Mouse (Mus musculus) urinary bladder, adult 2 months (tissue): Measurements from ENCODE around the gene Nrg4. TPM values are rescaled to one million over a fixed set of nuclear protein-coding genes. Genes with fewer than 3 reads are reported as not detected.
"Not testable (repeated sequence)": the region's sequence is repeated elsewhere in the genome, so short reads cannot be mapped to it uniquely, and the experiment has no call there.

Experiments used
- DNase-seq: peaks from one replicate; pipeline ENCODE4 v3.0.0; 2022; ENCODE audit warnings: low spot score
- polyA plus RNA-seq: library from polyadenylated mRNA; depleted of rRNA; stranded (reverse); fragments of >200 nt; gene quantifications from 2 replicates; pipeline ENCODE4 v1.2.3, GENCODE M21; 2012

The Nrg4 gene
- polyA plus RNA-seq, 1 experiment = 2.8 TPM

DNA sequence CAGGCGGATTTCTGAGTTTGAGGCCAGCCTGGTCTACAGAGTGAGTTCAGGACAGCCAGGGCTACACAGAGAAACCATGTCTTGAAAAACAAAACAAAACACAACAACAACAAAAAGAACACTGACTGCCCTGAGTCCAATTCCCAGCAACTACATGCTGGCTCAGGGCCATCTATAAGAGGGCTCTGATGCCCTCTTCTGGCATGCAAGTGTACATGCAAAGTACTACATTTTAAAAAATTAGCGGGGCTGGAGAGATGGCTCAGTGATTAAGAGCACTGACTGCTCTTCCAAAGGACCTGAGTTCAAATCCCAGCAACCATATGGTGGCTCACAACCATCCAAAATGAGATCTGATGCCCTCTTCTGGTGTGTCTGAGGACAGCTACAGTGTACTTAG lies 74.5 kb downstream of the Nrg4 start:
- DNase-seq = not testable (repeated sequence)

DNA sequence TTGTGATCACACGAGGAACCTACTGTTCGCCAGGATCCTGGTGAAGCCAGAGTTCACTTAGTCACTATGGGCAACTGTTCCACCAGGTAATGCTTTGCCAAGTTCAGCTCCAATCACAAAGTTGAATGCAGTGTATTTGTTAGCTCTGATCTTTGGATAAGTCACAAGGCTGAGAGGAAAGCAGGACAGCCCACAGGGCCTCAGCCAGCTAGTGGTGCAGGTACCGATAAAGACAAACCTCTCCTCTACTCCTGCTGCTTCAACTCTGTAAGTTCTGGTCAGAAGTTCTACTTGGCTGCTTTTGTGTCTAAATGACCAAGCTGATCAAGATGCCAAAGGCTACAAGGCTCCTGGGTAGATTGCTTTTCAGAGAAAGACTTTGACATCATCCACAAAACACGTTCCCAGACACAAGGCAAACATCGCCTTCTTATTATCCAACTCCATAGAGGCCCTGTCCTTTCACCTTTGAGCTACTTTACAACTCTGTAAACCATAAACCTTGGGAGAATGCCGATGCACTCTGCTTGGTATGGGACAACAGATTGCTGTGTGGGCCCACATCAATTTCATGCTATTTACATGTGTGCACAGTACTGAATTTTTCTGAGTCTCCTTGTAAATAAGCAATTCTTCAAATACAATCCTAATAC lies 75.9 kb downstream of the Nrg4 start:
- no peak for DNase-seq

DNA sequence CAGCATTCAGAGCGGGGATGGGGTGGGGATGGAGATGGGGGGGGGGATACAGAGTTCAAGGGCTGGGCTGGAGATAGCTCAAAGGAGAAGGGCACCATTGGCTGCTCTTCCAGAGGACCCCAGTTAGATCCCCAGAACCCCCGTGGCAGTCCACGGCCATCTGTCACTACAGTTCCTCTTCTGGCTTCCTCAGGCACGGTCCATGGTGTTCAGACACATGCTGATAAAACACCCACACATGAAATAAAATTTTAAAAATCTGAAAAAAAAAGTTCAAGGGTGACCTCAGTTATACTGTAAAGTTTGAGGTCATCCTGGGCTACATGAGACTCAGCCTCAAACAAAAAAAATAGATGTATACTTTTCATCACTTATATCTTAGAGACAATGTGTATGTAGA lies 78.2 kb downstream of the Nrg4 start:
- no peak for DNase-seq

DNA sequence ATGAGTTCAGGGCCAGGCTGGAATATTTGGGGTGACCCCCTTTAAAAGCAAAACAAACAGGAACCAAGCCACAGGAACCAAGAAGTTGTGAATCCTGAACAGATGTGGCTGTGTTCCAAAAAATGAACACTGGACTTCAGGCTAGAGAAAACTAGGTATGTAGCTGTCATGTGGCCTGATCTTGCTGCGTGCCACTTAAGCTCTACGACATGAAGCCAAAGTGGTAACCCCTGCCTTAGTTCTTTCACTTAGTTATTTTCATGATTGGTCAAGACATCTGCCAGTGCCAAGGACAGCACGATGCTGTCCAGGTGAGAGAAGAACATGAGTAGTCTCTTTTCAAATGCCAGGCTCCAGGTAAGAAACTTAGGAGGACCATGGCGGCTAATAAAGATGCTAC lies 79.7 kb downstream of the Nrg4 start:
- DNase-seq = no peak

DNA sequence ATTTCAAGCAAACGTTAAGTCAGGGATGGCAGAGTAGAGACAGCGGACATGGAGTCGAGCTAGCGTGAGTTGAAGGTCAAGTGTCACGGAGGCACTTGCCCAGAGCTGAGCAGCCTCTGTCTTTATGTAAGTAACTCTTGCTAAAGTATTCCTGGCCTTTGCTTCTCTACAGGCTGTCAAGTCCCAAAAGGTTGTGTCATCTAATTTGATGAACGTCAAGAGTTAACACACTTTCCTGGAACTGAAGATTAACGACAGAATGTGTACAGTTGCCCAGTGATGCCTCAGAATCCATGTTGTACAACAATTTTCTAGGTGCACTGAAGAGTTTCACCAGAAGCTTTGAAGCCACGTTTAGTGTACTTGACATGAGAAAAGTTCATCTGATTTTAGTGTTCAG lies 80.2 kb downstream of the Nrg4 start:
- no peak for DNase-seq

DNA sequence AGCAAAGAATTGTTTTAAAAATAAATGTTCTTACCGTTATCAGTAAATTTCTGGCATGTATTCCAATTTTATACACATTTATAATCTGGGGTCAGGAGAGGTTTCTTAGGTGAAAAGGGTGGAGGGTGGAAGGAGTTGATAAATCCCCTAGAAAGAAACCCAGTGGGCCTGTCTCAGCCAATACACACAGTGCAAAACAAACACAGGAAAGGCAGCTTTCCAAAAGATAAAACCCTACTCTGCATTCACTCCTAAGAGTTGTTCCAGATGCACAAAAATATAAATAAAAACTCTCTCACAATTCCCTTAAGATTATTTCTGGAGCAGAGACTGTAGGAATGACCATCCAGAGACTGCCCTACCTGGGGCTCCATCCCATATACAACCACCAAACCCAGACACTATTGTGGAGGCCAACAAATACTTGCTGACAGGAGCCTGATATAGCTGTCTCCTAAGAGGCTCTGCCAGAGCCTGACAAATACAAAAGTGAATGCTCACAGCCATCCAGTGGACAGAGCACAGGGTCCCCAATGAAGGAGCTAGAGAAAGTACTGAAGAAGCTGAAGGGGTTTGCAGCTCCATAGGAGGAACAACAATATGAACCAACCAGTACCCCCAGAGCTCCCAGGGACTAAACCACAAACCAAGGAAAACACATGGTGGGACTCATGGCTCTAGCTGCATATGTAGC lies 81.4 kb downstream of the Nrg4 start:
- DNase-seq = not testable (repeated sequence)

DNA sequence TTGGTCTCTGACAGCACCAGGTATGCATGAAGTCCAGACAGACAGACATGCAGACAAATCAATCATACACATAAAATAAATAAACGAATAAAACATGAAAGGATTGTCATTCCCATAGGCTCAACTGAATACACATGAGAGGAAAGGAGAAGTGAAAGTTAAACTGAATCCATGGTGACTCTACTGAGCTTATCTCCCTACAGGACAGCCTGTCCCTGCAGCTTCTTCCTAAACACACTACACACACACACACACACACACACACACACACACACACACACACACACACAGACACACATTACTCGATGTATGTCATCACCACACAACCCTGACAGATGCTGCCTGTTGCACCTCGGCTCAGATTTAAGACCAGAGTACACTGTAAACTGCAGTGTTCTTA lies 82.6 kb downstream of the Nrg4 start:
- no peak for DNase-seq

DNA sequence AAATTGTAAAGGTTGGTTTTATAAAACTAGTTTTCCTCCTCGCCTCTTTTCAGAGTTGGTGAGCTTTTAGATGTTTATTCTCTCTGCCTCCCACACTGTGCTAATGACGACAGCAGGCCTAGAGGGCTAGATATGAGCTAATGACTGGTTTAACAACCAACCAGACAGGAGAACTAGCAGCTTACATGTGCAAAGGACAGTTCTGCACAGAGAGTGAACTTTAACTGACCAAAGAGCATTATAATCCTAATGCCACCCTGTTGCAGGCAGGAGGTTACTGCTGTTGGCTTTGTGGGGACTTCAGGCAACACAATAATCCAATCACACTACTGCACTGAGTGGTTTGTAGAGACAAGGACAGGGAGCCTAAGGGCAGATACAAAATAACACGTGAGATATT lies 83.4 kb downstream of the Nrg4 start:
- no peak for DNase-seq

DNA sequence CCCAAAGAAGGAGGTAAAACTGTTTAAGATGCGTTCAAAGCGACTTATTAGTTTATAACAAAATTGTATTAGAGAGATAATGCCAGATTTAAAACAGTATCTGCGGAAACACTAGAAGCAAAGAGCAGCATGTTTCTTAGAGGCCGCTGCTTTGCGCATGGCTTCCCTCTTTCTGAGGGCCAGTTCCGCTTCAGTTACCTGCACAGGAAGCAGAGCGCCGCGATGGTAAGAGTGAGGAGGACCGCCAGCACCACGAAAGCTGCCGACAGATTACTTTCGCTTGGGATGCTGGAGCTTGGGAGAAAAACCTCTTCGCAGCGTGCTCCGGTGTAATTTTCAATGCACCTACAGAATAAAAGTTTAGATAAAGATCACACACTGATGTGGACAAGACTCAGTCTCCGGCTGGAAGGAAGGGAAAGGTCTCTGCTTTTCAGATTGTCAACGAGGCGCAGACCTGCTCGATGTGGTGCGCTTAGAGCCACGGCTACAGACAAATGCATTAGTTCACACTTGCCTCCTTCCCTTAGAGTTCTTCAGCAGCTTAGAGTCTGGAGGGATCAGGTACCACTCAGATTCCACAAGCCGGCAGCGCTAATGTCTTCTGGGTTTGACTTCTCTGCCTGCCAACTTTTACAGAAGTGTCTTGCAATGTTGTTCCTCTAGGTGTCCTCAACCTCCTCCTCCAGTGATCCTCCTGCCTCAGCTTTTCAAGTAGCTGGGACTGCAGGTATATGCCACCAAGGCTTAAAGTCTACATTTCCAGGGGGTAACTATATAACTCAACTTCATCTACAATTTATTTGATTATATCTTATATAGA lies 84.6 kb downstream of the Nrg4 start:
- DNase-seq = no peak

DNA sequence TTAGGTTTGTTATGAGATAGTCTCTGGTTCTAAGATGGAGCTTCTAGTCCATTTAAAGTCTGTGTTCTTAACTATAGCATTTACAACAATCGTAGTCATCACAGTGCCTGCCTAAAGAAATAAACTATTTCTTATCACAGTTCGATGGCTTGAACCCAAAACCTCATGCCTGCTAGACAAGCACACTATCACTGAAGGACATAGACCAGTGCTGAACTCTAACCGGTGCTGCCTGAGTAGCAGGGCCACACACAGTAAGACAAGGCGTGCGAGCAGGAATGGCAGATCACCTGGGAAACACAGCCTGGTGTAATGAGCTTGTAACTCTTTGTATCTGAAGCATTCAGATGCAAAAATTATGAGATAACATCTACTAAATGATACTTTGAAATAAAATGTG lies 85.8 kb downstream of the Nrg4 start:
- DNase-seq = no peak

DNA sequence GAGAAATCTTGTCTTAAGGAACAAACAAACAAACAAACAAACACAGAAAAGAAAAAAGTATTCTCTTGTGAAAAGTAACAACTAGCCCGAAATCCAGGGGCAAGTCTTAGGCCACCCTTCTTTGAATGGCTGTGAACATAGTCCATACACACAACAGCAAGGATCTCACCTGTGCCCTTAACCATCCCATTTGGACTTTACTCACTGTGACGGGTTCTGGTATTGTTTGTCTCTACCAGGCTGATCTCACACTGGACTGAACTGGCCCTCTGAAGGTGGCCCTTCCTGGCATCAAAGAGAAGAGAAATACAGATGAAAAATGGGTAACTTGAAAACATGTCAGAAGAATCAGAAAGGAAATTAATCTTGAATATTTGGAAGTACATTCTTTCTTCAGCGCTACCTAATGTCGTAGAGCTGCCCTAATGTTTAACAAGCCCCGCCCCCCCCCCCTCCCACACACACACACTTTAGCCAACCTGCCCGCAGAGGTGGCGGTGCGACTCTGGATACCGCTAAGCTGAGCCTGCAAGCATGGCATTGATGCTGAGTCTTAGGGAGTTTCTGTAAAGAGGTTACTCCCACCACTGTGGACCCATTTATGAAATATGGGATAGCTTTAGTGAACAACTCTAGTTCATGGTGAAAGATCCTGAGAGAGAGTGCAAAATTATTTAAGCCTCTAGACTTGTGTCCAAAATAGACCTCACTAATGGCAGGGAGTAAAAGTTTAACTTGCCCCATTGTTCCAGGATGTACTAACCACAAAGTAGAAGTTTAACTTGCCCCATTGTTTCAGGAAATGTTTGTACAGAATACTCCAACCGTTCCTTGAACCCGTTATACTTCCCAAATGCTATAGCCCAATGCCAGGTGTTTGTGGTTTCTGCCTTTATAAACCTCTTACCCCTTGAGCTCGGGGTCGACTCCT lies 90.1 kb downstream of the Nrg4 start:
- DNase-seq = no peak

DNA sequence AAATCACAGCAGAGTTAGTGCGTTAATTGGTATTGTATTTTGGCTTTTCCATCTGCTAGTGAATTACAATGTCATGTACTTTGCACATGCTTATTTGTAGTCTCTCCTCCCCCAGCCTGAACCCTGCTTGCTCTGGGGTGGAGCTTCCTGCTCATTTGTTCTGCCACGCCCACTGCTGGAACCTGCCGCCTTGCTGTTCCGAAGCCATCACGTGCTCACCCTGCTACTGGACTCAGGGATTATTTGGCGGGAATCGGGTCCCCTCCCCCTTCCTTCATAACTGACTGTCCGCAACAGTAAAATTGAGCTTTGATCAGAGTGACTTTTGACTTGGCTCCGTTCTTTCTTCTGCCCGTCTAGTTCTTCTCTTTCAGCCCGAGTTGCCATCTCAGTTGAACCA lies 93.6 kb downstream of the Nrg4 start:
- DNase-seq = not testable (repeated sequence)

DNA sequence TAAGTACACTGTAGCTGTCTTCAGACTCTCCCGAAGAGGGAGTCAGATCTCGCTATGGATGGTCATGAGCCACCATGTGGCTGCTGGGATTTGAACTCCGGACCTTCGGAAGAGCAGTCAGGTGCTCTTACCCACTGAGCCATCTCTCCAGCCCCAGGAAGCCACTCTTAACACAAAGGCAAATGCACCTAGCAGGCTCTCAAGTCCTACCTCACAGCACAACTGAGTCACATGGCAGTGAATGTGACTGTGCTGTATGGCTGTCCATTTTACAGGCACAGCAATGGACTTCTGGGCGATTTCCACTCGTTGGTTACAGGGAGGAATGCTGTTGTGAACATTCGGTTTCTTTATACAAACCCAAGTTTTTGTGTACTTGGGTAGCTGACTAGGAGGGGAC lies 94.1 kb downstream of the Nrg4 start:
- no peak for DNase-seq

DNA sequence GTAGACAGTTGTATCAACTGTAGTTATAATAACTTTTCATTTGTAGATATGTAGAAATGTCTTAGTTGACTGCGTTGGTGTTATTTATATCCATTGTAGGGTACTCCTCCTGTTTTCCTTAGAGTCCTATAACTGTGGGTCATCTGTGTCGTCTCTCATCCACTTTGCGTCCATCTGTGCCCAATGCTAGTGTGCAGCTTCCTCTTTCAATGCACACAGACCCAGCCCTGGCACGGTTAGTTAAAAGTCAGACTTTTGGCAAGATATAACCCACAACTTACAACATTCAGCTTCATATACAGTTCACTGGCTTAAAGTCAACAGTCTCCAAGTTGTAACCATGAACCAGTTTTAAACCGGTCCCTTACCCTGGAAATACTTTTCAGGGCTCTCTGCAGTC lies 94.5 kb downstream of the Nrg4 start:
- DNase-seq = no peak

DNA sequence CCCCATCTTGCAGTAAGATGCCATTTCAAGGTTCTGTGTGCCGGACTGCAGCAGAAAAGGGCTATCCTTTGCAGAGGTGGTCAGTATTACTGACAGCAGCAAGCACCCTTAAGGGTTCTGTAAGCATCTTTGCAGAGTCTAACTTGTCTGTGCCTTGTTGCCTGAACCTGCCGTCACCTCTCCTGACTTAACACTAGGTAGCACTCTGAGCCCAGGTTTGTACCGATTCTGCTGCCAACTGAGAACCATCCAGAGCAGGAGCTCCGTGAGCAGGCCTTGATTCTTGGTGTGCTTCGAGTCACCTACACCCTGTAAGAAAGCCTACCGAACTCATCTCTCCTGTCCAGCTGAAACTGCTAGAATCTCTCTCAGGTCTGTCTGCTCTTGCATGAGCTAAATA lies 95.1 kb downstream of the Nrg4 start:
- no peak for DNase-seq

DNA sequence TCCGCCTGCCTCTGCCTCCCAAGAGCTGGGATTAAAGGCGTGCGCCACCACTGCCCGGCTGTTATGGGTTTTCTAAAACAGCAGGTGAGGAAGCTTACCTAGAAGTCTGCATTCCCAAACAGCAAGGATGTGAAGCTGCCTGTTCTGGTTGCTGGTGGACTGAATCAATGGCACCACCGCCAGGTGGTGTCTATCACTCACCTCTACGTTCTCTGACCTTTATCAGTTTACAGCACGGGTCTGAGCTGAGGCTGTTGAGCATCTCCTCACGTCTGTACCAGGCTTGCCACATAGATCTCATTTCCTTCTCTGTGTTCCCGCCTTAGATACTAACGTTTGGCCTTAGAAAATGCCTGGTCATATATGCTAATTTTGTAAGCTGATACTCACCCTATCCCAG lies 97.6 kb downstream of the Nrg4 start:
- no peak for DNase-seq

DNA sequence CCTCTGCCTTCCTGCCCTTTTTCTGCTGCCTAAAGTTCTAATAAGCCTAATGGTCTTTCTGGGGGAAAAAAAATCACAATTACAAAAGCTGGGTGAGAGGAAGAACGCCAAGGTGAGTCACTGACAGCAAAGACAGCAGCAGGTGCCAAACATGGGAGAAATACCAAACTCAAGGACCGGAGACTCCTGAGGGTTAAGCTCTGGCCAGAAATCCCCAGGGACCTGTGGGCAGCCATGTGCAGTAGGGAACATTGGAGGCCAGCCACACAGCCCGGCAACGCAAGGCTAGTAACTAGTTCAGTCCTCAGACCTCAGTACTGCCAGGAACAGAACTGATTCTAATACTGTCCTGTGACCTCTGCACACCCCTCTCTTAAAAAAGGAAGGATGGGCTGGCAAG lies 98.5 kb downstream of the Nrg4 start:
- no peak for DNase-seq

DNA sequence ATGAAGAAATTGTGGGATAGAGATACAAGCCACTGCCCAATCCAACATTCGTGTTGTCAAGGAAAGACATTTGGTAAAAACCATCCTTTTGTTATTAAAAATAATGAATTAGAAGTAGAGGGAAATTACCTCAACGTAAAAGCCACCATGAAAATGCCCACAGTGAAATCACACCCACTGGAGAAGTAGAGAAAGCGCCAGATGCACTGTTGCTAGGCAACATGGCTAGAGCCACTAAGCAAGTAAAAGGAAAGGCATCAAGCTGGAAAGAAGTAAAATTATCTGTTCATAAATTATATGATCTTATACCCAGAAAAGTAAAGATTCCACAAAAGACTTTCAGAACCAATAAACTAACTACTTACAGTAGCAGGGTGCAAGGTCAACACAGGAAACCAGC lies 100.4 kb downstream of the Nrg4 start:
- no peak for DNase-seq

DNA sequence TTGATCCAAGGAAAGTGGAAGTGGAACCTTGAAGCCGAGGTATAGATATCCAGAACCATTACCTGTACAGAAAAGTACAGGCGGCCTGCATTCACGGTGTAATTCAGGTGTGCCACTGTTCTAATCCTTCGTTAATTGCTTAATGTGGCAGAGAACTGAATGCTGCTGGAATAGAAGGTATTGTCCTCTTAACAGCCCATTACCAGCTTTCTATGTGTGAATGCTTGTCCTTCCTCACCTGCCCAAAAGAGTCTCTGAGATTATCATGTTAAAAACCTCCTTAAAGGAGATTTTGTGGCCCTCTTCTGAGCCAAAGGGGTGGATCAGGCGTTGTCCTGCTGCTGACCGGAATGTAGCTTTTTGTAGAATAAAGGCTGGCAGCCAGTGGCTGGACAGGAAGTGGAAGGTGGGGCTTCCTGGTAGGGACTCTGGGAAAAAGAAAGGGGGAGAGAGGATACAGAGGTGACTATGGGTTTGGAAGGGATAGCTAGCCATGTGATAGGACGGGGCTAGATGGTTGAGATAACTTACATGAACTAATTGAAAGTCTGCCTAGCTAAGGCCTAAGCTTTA lies 101.4 kb downstream of the Nrg4 start:
- DNase-seq = no peak

DNA sequence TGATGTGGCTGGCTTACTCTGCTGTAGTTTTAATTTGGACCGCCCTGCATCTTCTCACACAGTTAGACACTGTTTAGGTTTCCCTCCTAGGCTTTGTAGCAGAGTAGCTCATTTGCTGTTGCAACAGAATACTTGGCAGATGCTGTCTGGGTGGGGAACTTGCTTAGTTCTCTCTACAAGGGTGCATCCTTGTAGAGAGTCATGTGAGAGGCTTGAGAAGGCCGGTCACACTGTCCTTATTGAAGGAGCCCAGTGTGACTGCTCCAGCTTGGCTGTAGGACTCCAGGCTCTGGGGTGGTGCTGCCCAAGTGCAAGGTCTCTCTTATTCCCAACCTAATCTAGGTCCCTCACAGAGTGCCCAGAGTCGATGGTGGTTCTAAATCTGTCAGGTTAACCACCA lies 109.3 kb downstream of the Nrg4 start:
- DNase-seq = no peak

DNA sequence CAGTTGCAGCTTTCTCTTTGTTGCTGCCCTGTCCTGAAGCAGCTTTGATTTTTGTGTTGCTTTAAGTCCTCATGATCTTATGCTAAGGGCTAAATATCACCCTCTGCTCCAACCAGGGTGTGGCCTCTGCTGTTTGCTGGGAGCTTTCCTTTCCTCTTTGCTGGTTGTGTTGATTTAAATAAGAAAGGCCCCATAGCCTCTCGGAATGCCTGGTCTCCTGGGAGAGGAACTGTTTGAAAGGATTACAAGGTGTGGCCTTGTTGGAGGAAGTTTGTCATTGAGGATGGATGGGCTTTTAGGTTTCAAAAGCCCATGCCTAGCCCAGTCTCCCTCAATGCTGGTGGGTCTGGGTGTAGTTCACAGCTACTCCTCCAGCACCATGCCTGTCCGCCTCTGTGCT lies 110.6 kb downstream of the Nrg4 start:
- DNase-seq = no peak

DNA sequence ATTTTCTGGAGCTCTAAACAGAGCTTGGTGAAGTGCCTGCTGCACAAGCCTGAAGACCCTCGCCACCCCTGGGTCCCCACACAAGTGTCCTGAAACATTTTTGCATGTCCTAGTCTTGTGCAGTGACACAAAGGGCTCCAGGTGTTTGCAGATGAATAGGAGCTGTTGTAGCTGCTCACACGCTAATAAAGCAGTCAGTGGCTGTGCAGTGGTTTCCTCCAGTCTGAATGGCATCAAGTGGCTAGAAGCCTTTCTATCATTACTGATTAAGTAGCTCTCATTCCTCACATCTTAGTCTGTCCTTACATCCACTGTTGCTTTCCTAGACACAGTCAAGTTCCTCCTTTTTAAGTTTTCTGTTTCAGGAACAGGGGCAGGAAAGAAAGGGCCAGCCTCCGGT lies 111.0 kb downstream of the Nrg4 start:
- no peak for DNase-seq
